Mouse (Mus musculus) lung, postnatal 0 days (tissue): ENCODE results near the gene Mrpl57. TPM values are rescaled to one million over a fixed set of nuclear protein-coding genes. Genes with fewer than 3 reads are reported as not detected.
"Not testable (repeated sequence)": the region's sequence is repeated elsewhere in the genome, so short reads cannot be mapped to it uniquely, and the experiment has no call there.

ENCODE experiments used
- ATAC-seq: fragments of 200-750 bp; cut with Nextera tagmentation; 2 replicates; pipeline ENCODE4 v1.8.0; 2017; ENCODE audit warnings: moderate library complexity
- DNase-seq: peaks from one replicate; pipeline ENCODE4 v3.0.0-alpha.2; 2016; ENCODE audit warnings: low spot score
- H3K27ac ChIP-seq: fragments of 300-500 bp; sonication (generic); 2 replicates; pipeline ENCODE4 v1.5.1; 2014; ENCODE audit warnings: antibody characterized with exemption, mild to moderate bottlenecking, low read length, mixed read lengths
- H3K27me3 ChIP-seq: fragments of 300-500 bp; sonication (generic); replicated peaks from 2 replicates; pipeline ENCODE4 v1.6.1; 2014; ENCODE audit warnings: low read length, mixed read lengths; ENCODE audit not compliant: insufficient read depth
- H3K36me3 ChIP-seq: fragments of 300-500 bp; sonication (generic); 2 replicates; pipeline ENCODE4 v1.6.1; 2014; ENCODE audit warnings: low read length, mixed read lengths; ENCODE audit not compliant: insufficient read depth
- H3K4me1 ChIP-seq: fragments of 300-500 bp; sonication (generic); 2 replicates; pipeline ENCODE4 v1.6.1; 2014; ENCODE audit warnings: antibody characterized with exemption, low read depth, low read length, mixed read lengths; ENCODE audit not compliant: insufficient read depth
- H3K4me2 ChIP-seq: fragments of 300-500 bp; sonication (generic); replicated peaks from 2 replicates; pipeline ENCODE4 v1.6.1; 2014; ENCODE audit warnings: low read depth, mild to moderate bottlenecking, low read length, moderate library complexity, mixed read lengths
- H3K4me3 ChIP-seq: fragments of 300-500 bp; sonication (generic); 2 replicates; pipeline ENCODE4 v1.5.1; 2014; ENCODE audit warnings: low read depth, low read length
- H3K9ac ChIP-seq: fragments of 300-500 bp; sonication (generic); replicated peaks from 2 replicates; pipeline ENCODE4 v1.6.1; 2014; ENCODE audit warnings: low read depth, mild to moderate bottlenecking
- H3K9me3 ChIP-seq: fragments of 300-500 bp; sonication (generic); 2 replicates; pipeline ENCODE4 v1.6.1; 2016; ENCODE audit warnings: low read length, mixed read lengths
- CTCF ChIP-seq: IDR thresholded peaks from 2 replicates; pipeline ENCODE4 v1.5.1; 2016; ENCODE audit warnings: antibody characterized with exemption, mild to moderate bottlenecking
- EP300 ChIP-seq: IDR thresholded peaks from 2 replicates; pipeline ENCODE4 v1.6.1; 2016; ENCODE audit warnings: antibody characterized with exemption, mild to moderate bottlenecking, control low read depth
- WGBS: fragments of 180-500 bp; shearing (Covaris S2); extraction: QIAGEN DNeasy Blood & Tissue Kit; methylation state at CpG from one replicate; pipeline ENCODE4 v1.1.7; 2014; 5-methylcytosine and 5-hydroxymethylcytosine counted together
- polyA plus RNA-seq: library from polyadenylated mRNA; unstranded; fragments of >200 nt; fragmentation: Nextera tagmentation; extraction: Ambion mirVana; gene quantifications from 2 replicates; pipeline ENCODE4 v1.2.1, GENCODE M21; 2015

Gene Mrpl57
- polyA plus RNA-seq, 1 experiment from 2014 or later = 210 TPM

- DNase-seq (no peak), ATAC-seq (no peak)
- H3K36me3 ChIP-seq = no peaks in the 10 kb centered on the region
- H3K9me3 ChIP-seq = no peaks in the 10 kb centered on the region
- no peak for TF ChIP-seq EP300
- TF ChIP-seq CTCF = no peak
- no peak overlapping the region for H3K9ac ChIP-seq
- H3K4me1 ChIP-seq = no peaks in the 10 kb centered on the region
- no peak overlapping the region for H3K27ac ChIP-seq
- 93% methylated on average over 2 of the region's 2 CpGs for WGBS
- no peak overlapping the region for H3K4me2 ChIP-seq
- no peak overlapping the region for H3K4me3 ChIP-seq
- H3K27me3 ChIP-seq = no peaks in the 10 kb centered on the region
These were observed 26.9 kb downstream of the Mrpl57 start for GRCm38 (mm10) chr14:57852961-57853360.

GRCm38 (mm10) chr14:57856037-57856436 lies 30.0 kb downstream of the Mrpl57 start:
- not testable (repeated sequence) for H3K4me2 ChIP-seq, H3K4me3 ChIP-seq, H3K27me3 ChIP-seq, ATAC-seq, H3K27ac ChIP-seq, H3K4me1 ChIP-seq, H3K9ac ChIP-seq, H3K9me3 ChIP-seq, H3K36me3 ChIP-seq
- 0 out of 2 replicates have a peak, but pooled peaks have one; percentile 14 for TF ChIP-seq CTCF
- peak; percentile 23 for DNase-seq

- Histone ChIP-seq H3K9ac (no peak overlapping the region), H3K4me1 (no peaks in the 10 kb centered on the region), H3K4me3 (no peak overlapping the region), H3K27me3 (no peaks in the 10 kb centered on the region), H3K9me3 (no peaks in the 10 kb centered on the region), H3K4me2 (no peak overlapping the region), H3K27ac (no peak overlapping the region), H3K36me3 (0 out of 2 replicates have a peak, but pooled peaks cover 6% of the 10 kb centered on the region)
- no peak for DNase-seq
- 98% methylated on average over 2 of the region's 2 CpGs for WGBS
- no peak for ATAC-seq
- no peak for TF ChIP-seq CTCF
- no peak for TF ChIP-seq EP300
These were observed 32.6 kb downstream of the Mrpl57 start for GRCm38 (mm10) chr14:57858601-57859000.

GRCm38 (mm10) chr14:57859520-57859919 lies 33.5 kb downstream of the Mrpl57 start:
- no peaks in the 10 kb centered on the region for H3K27me3 ChIP-seq
- no peak overlapping the region for H3K27ac ChIP-seq
- peak; percentile 25 for DNase-seq
- H3K9me3 ChIP-seq = no peaks in the 10 kb centered on the region
- 0 out of 2 replicates have a peak, but pooled peaks cover 6% of the 10 kb centered on the region for H3K36me3 ChIP-seq
- H3K4me3 ChIP-seq = no peak overlapping the region
- TF ChIP-seq CTCF (no peak), EP300 (no peak)
- H3K9ac ChIP-seq = no peak overlapping the region
- H3K4me2 ChIP-seq = no peak overlapping the region
- H3K4me1 ChIP-seq = no peaks in the 10 kb centered on the region
- peak; percentile 21 for ATAC-seq

GRCm38 (mm10) chr14:57861987-57862412 lies 36.0 kb downstream of the Mrpl57 start:
- Histone ChIP-seq H3K27ac (no peak overlapping the region), H3K4me2 (no peak overlapping the region), H3K36me3 (peaks cover 6% of the 10 kb centered on the region; the same call in 1 of the 2 replicates), H3K9ac (no peak overlapping the region), H3K4me1 (no peaks in the 10 kb centered on the region), H3K9me3 (no peaks in the 10 kb centered on the region), H3K27me3 (no peaks in the 10 kb centered on the region), H3K4me3 (no peak overlapping the region)
- WGBS = 82% methylated on average over 4 of the region's 4 CpGs
- no peak for TF ChIP-seq EP300
- no peak for TF ChIP-seq CTCF
- ATAC-seq (no peak), DNase-seq (no peak)

GRCm38 (mm10) chr14:57863129-57863528 lies 37.1 kb downstream of the Mrpl57 start:
- TF ChIP-seq EP300 (no peak), CTCF (no peak)
- Histone ChIP-seq H3K4me3 (no peak overlapping the region), H3K9ac (no peak overlapping the region), H3K27ac (no peak overlapping the region), H3K4me2 (no peak overlapping the region), H3K9me3 (no peaks in the 10 kb centered on the region), H3K4me1 (no peaks in the 10 kb centered on the region), H3K27me3 (no peaks in the 10 kb centered on the region), H3K36me3 (peaks cover 6% of the 10 kb centered on the region; the same call in 1 of the 2 replicates)
- ATAC-seq (no peak; the same call in 1 of the 2 replicates), DNase-seq (no peak)
- WGBS = 41% methylated on average over 2 of the region's 2 CpGs

- H3K9me3 ChIP-seq = no peaks in the 10 kb centered on the region
- H3K4me1 ChIP-seq = no peaks in the 10 kb centered on the region
- no peak overlapping the region for H3K9ac ChIP-seq
- 90% methylated on average over 3 of the region's 3 CpGs for WGBS
- H3K27me3 ChIP-seq = no peaks in the 10 kb centered on the region
- peaks cover 6% of the 10 kb centered on the region; the same call in 1 of the 2 replicates for H3K36me3 ChIP-seq
- no peak for ATAC-seq
- TF ChIP-seq CTCF (no peak), EP300 (no peak)
- no peak for DNase-seq
- H3K27ac ChIP-seq = no peak overlapping the region
- H3K4me3 ChIP-seq = no peak overlapping the region
- H3K4me2 ChIP-seq = no peak overlapping the region
These were observed 39.2 kb downstream of the Mrpl57 start for GRCm38 (mm10) chr14:57865256-57865655.
